Mouse (Mus musculus) E14TG2a.4 (cell line): ENCODE results near the gene Tmem136.

ENCODE experiments used
- H3K27me3 ChIP-seq: 2 replicates; pipeline ENCODE4 v1.6.1; 2014; ENCODE audit warnings: low read length, control low read depth; ENCODE audit not compliant: insufficient read depth
- H3K36me3 ChIP-seq: 2 replicates; pipeline ENCODE4 v1.6.1; 2014; ENCODE audit warnings: low read length, control low read depth; ENCODE audit not compliant: insufficient read depth
- H3K4me1 ChIP-seq: replicated peaks from 2 replicates; pipeline ENCODE4 v1.6.1; 2014; ENCODE audit warnings: low read depth, low read length, control low read depth
- H3K4me3 ChIP-seq: replicated peaks from 2 replicates; pipeline ENCODE4 v1.5.1; 2014; ENCODE audit warnings: mild to moderate bottlenecking, low read length
- H3K9me3 ChIP-seq: 2 replicates; pipeline ENCODE4 v1.6.1; 2014; ENCODE audit warnings: low read length, control low read depth
- CTCF ChIP-seq: conservative IDR thresholded peaks from 2 replicates; pipeline ENCODE4 v1.5.1; 2014; ENCODE audit warnings: low read length
- NANOG ChIP-seq: IDR thresholded peaks from 2 replicates; pipeline ENCODE4 v1.6.1; 2014; ENCODE audit warnings: borderline replicate concordance, low read length, mixed read lengths
- POU5F1 ChIP-seq: IDR thresholded peaks from 2 replicates; pipeline ENCODE4 v1.6.1; 2014; ENCODE audit warnings: low read length, borderline replicate concordance

Tmem136 gene

DNA sequence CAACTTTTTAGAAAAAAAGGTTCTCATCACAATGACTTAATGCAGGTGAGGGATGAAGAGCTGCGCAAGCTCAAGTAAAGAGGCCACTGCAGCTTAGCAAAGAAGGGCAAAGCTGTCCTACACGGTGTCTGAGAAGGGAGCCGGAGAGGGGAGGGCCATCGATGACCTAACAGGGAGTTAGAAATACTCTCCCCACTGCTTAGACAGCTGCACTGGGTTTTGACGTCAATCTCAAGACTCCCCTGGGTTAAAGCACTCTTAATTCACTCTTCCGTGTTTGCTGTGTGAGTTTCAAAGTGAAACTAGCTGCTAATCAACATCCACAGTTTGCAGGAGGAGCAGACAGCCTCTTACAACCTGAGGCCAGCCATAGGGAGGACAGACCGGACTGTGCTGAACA, 40.2 kb downstream of the Tmem136 start:
- no peak overlapping the region for H3K4me3 ChIP-seq
- peaks cover 7% of the 10 kb centered on the region for H3K4me1 ChIP-seq
- no peaks in the 10 kb centered on the region for H3K36me3 ChIP-seq
- no peaks in the 10 kb centered on the region for H3K9me3 ChIP-seq
- no peaks in the 10 kb centered on the region for H3K27me3 ChIP-seq
- no peak for TF ChIP-seq CTCF
- no peak for TF ChIP-seq NANOG
- no peak for TF ChIP-seq POU5F1

DNA sequence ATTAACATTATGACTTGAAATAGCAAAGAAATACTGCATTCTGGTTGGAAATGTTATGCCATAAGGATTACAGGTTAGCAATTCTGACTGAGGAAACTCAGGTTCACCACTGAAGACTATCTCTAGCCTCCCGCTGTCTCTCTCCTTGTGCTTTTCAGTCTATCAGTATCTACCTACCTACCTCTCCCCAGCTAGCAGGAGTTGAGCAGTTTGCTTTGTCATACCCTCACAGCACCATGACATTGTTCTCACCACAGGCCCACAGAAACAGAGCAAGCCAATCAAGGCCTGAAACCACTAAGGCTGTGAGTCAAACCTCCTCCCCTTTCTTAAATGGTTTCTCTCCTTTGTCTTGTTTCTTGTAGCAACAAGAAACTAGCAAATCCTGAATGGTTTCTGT, 41.8 kb downstream of the Tmem136 start:
- H3K9me3 ChIP-seq, result no peaks in the 10 kb centered on the region
- no peak overlapping the region for H3K4me3 ChIP-seq
- peaks cover 5% of the 10 kb centered on the region for H3K4me1 ChIP-seq
- H3K27me3 ChIP-seq, result no peaks in the 10 kb centered on the region
- no peak for TF ChIP-seq NANOG
- TF ChIP-seq POU5F1, result no peak
- no peak for TF ChIP-seq CTCF
- no peaks in the 10 kb centered on the region for H3K36me3 ChIP-seq

DNA sequence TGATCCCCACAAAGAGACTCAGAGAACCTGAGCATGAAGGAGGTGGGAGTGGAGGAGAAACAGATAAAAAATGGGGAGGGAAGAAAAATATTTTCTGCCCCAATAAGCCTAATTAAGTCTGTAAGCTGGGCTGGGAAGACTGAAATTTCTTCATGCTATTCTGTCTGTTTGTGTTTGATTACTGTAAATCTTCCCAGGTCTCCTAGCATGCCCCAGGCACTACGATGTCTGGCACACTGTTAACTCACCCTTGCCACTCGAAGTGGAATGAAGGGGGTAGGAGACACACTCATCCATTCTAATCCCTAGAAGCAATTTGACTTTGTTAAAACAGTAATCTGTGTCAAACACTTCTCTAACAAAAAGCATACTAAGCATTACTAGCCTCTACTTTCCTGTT, 44.6 kb downstream of the Tmem136 start:
- Histone ChIP-seq H3K9me3 (no peaks in the 10 kb centered on the region), H3K36me3 (no peaks in the 10 kb centered on the region), H3K27me3 (no peaks in the 10 kb centered on the region), H3K4me1 (peaks cover 5% of the 10 kb centered on the region), H3K4me3 (no peak overlapping the region)
- no peak for TF ChIP-seq POU5F1
- TF ChIP-seq NANOG, result no peak
- TF ChIP-seq CTCF, result no peak

DNA sequence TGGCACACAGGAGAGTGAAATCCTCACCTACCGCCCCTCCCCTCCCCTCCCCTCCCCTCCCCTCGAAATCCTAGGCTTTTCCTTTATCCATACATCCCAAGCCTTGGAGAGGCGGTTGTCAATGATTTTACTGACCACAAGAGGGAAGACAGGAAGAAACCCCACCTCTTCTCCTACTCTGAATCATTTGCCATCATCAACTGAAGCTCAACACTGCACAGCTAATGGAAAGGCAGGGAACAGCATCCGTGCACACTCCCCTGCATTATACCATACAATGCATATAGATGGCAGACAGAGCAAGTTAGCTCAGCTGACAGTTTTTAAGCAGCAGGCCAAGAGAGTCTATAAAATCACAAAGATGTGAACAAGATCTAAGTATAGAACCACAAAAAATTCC, 45.2 kb downstream of the Tmem136 start:
- no peaks in the 10 kb centered on the region for H3K9me3 ChIP-seq
- no peak for TF ChIP-seq CTCF
- TF ChIP-seq POU5F1, result no peak
- TF ChIP-seq NANOG, result no peak
- no peaks in the 10 kb centered on the region for H3K36me3 ChIP-seq
- H3K4me1 ChIP-seq, result peaks cover 5% of the 10 kb centered on the region
- H3K4me3 ChIP-seq, result no peak overlapping the region
- no peaks in the 10 kb centered on the region for H3K27me3 ChIP-seq

DNA sequence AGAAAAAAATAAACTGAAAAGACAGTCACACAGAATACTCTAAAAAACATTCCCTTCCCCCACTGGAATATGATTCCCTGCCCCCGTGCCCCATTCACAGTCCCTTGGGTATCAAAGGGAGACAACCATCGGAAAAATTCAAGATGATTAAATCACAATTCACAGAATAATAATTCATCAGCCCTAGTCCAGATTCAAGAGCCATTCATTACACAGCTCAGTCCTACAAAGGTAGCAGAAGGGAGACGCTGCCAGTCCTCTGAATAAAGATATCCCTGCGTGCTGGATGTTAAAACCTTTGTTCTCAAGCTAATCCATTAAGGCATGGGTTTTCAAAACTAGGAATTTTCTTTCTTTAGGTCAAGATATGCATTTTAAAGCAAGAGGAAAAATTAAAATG, 45.8 kb downstream of the Tmem136 start:
- no peaks in the 10 kb centered on the region for H3K36me3 ChIP-seq

DNA sequence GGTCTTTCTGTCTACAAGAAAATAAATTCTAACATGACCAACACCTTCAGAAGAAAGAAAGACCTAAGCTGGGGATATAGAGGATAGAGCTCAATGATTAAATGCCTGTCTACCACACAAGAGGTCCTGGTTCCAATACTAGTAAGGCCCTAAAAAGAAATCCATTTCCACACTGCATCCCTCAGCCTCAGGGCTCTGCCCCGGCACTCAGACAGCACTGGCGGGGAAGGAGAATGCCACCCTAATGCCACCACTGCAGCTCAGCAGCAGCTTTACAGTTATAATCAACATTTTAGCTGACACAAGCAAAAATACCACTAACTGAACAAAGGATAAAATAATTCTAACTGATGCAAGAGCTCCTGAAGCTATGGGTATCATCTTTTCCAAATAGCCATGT, 46.2 kb downstream of the Tmem136 start:
- Histone ChIP-seq H3K36me3 (no peaks in the 10 kb centered on the region), H3K4me1 (peaks cover 5% of the 10 kb centered on the region), H3K27me3 (no peaks in the 10 kb centered on the region), H3K4me3 (no peak overlapping the region), H3K9me3 (no peaks in the 10 kb centered on the region)
- TF ChIP-seq NANOG (no peak), CTCF (no peak), POU5F1 (no peak)

More for the DNA sequence above, 45.8 kb downstream of the Tmem136 start:
- Histone ChIP-seq H3K4me1 (peaks cover 5% of the 10 kb centered on the region), H3K27me3 (no peaks in the 10 kb centered on the region), H3K4me3 (no peak overlapping the region), H3K9me3 (no peaks in the 10 kb centered on the region)
- no peak for TF ChIP-seq CTCF
- TF ChIP-seq NANOG, result no peak
- TF ChIP-seq POU5F1, result no peak

DNA sequence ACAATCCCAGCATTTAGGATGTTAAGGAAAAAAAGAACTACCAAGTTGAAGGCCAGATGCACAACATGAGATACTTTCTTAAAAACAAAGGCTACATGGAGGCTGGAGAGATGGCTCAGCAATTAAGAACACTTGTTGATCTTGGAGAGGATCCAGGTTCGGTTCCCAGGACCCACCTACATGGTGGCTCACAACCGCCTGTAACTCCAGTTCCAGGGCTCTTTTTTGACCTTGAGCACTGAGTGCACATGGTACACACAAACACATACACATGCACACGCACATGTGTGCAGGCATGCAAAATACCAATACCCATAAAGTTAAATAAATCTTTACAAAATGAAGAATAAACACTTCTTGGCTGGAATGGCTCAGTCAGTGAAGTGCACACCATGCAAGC, 48.5 kb downstream of the Tmem136 start:
- no peak overlapping the region for H3K4me3 ChIP-seq
- H3K27me3 ChIP-seq, result no peaks in the 10 kb centered on the region
- no peak for TF ChIP-seq CTCF
- H3K36me3 ChIP-seq, result no peaks in the 10 kb centered on the region
- H3K4me1 ChIP-seq, result peaks cover 5% of the 10 kb centered on the region
- no peaks in the 10 kb centered on the region for H3K9me3 ChIP-seq

DNA sequence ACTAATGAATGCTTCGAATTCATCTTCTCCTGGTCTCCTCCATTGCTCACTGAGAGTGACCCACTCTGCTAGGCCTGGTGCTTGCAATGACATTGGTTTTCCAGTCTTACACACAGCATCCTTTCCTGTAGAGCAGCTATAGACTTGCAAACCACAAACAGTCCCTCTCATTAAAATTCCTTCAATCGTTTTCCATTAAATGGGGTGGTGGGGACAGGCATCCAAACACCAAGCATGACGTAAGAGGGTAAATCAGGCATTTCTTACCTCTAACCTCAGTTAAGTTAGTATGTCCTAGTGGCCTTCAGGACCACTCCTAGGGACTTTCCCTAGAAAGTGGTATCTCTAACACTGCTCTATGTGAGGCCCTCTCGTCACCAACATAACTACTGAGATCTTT, 51.1 kb downstream of the Tmem136 start:
- no peak for TF ChIP-seq POU5F1
- TF ChIP-seq NANOG, result no peak
- no peak for TF ChIP-seq CTCF
- Histone ChIP-seq H3K9me3 (no peaks in the 10 kb centered on the region), H3K4me1 (peaks cover 12% of the 10 kb centered on the region), H3K27me3 (no peaks in the 10 kb centered on the region), H3K4me3 (no peak overlapping the region), H3K36me3 (no peaks in the 10 kb centered on the region)

DNA sequence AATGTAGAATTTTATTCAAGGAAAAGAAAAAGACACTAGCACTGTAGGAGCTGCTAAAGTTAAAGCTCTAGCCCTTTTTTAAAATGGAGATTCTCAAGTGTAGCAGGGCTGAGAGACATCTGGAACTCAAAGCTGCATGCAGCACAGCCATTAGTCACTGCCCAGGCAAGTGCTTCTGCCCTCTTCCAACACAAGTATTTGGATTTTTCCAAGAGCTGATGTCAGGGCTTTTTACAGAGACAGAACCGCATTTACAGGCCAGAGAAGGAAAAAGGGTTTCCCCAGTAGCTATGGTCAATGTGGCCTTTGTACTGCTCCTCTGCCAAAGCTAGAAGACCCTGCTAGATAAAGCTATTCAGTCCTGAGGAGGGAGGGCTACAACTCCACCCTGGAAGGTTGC, 54.8 kb downstream of the Tmem136 start:
- TF ChIP-seq POU5F1 (no peak), NANOG (no peak), CTCF (no peak)
- Histone ChIP-seq H3K4me1 (peaks cover 12% of the 10 kb centered on the region), H3K4me3 (no peak overlapping the region), H3K27me3 (no peaks in the 10 kb centered on the region), H3K36me3 (no peaks in the 10 kb centered on the region), H3K9me3 (no peaks in the 10 kb centered on the region)
